Mouse (Mus musculus) stomach, embryonic 14.5 days (tissue): ENCODE data around the gene Fam57a. TPM values are rescaled to one million over a fixed set of nuclear protein-coding genes. Genes with fewer than 3 reads are reported as not detected.

Experiments
- ATAC-seq: fragments of 200-750 bp; cut with Nextera tagmentation; 2 replicates; pipeline ENCODE4 v1.8.0; 2017; ENCODE audit warnings: low read depth, moderate TSS enrichment; ENCODE audit not compliant: insufficient number of reproducible peaks, insufficient read depth, low FRiP score
- H3K27ac ChIP-seq: fragments of 300-500 bp; sonication (generic); 2 replicates; pipeline ENCODE4 v1.5.1; 2014; ENCODE audit warnings: mild to moderate bottlenecking, low read length, moderate library complexity, mixed read lengths
- H3K27me3 ChIP-seq: fragments of 300-500 bp; sonication (generic); 2 replicates; pipeline ENCODE4 v1.6.1; 2014; ENCODE audit warnings: low read length, control low read depth, mixed read lengths; ENCODE audit not compliant: control insufficient read depth, insufficient read depth
- H3K36me3 ChIP-seq: fragments of 300-500 bp; sonication (generic); 2 replicates; pipeline ENCODE4 v1.6.1; 2014; ENCODE audit warnings: mild to moderate bottlenecking, control low read depth, low read length, moderate library complexity, mixed read lengths; ENCODE audit not compliant: control insufficient read depth, insufficient read depth
- H3K4me1 ChIP-seq: fragments of 300-500 bp; sonication (generic); 2 replicates; pipeline ENCODE4 v1.6.1; 2014; ENCODE audit warnings: low read length, control low read depth, mixed read lengths; ENCODE audit not compliant: control insufficient read depth, insufficient read depth
- H3K4me2 ChIP-seq: fragments of 300-500 bp; sonication (generic); replicated peaks from 2 replicates; pipeline ENCODE4 v1.6.1; 2014; ENCODE audit warnings: low read depth, low read length, control low read depth
- H3K4me3 ChIP-seq: fragments of 300-500 bp; sonication (generic); 2 replicates; pipeline ENCODE4 v1.5.1; 2014; ENCODE audit warnings: low read depth, low read length, control low read depth
- H3K9ac ChIP-seq: fragments of 300-500 bp; sonication (generic); replicated peaks from 2 replicates; pipeline ENCODE4 v1.6.1; 2014; ENCODE audit warnings: low read depth, mild to moderate bottlenecking, control low read depth, low read length, moderate library complexity, mixed read lengths
- H3K9me3 ChIP-seq: fragments of 300-500 bp; sonication (generic); 2 replicates; pipeline ENCODE4 v1.6.1; 2016; ENCODE audit warnings: low read depth, low read length, control low read depth; ENCODE audit not compliant: control insufficient read depth
- WGBS: fragments of 180-500 bp; shearing (Covaris S2); extraction: QIAGEN DNeasy Blood & Tissue Kit; methylation state at CpG from one replicate; pipeline ENCODE4 v1.1.7; 2014; 5-methylcytosine and 5-hydroxymethylcytosine counted together
- polyA plus RNA-seq: library from polyadenylated mRNA; unstranded; fragments of >200 nt; fragmentation: Nextera tagmentation; extraction: Ambion mirVana; gene quantifications from 2 replicates; pipeline ENCODE4 v1.2.1, GENCODE M21; 2014

The Fam57a gene
- polyA plus RNA-seq, 1 experiment from 2014 or later = 73.3 TPM

- Histone ChIP-seq H3K27me3 (no peaks in the 10 kb centered on the region), H3K9ac (peak overlapping the region; percentile 90), H3K4me2 (peak overlapping the region; percentile 71), H3K36me3 (peaks cover 30% of the 10 kb centered on the region), H3K4me3 (peak overlapping the region; percentile 81), H3K4me1 (0 out of 2 replicates have a peak, but pooled peaks cover 4% of the 10 kb centered on the region), H3K27ac (peak overlapping the region; percentile 97), H3K9me3 (no peaks in the 10 kb centered on the region)
- ATAC-seq = no peak
- WGBS = 2% methylated on average over 33 of the region's 33 CpGs
Measured at GRCm38 (mm10) chr11:76216681-76217389, 37.4 kb downstream of the Fam57a start.

GRCm38 (mm10) chr11:76217390-76217800 lies 37.9 kb downstream of the Fam57a start, which contains the start of the genes Dbil5 and Gemin4:
Gene Dbil5, plus strand, starts transcription at chr11:76217608.
Gene Gemin4, minus strand, starts transcription at chr11:76217664.
- 0% methylated on average over 35 of the region's 35 CpGs for WGBS
- H3K4me1 ChIP-seq = 0 out of 2 replicates have a peak, but pooled peaks cover 4% of the 10 kb centered on the region
- no peaks in the 10 kb centered on the region for H3K9me3 ChIP-seq
- peak within 1 kb of the TSS; percentile 71 for H3K4me2 ChIP-seq
- peak within 1 kb of the TSS; percentile 90 for H3K9ac ChIP-seq
- peaks cover 29% of the 10 kb centered on the region for H3K36me3 ChIP-seq
- peak within 1 kb of the TSS; percentile 97 for H3K27ac ChIP-seq
- H3K27me3 ChIP-seq = no peaks in the 10 kb centered on the region
- peak within 1 kb of the TSS; percentile 81 for H3K4me3 ChIP-seq
- ATAC-seq = peak; percentile 97

- Histone ChIP-seq H3K9me3 (no peaks in the 10 kb centered on the region), H3K9ac (no peak overlapping the region), H3K36me3 (peaks cover 44% of the 10 kb centered on the region), H3K27ac (no peak overlapping the region), H3K27me3 (no peaks in the 10 kb centered on the region), H3K4me3 (no peak overlapping the region), H3K4me2 (no peak overlapping the region), H3K4me1 (no peaks in the 10 kb centered on the region)
- WGBS = 92% methylated on average over 5 of the region's 5 CpGs
- ATAC-seq = no peak
Measured at GRCm38 (mm10) chr11:76224631-76225030, 45.2 kb downstream of the Fam57a start.

- Histone ChIP-seq H3K4me3 (no peak overlapping the region), H3K27me3 (no peaks in the 10 kb centered on the region), H3K27ac (no peak overlapping the region), H3K9ac (no peak overlapping the region), H3K9me3 (no peaks in the 10 kb centered on the region), H3K4me2 (no peak overlapping the region), H3K36me3 (peaks cover 40% of the 10 kb centered on the region), H3K4me1 (no peaks in the 10 kb centered on the region)
- ATAC-seq = no peak
Measured at GRCm38 (mm10) chr11:76225051-76225450, 45.6 kb downstream of the Fam57a start.

DNA sequence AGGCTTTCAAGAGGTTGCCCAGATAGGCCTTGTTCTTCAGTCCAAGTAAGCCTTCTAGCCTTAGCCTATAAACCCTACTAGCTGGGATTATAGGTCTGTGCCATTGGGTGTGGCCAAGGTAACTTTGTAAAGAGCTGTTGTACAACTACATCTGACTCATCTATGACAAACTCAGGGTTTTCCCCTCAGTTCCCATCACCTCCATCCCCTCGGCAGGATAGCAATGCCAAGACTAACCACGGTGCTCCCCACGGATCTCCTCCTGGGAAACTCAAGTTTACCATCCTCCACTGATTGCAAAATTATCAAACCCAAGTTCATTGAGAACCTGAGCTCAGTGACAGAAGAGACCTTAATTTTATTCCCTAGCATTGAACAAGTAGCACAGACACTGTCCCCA lies 56.7 kb downstream of the Fam57a start:
- WGBS = 90% methylated on average over 3 of the region's 3 CpGs
- Histone ChIP-seq H3K27ac (no peak overlapping the region), H3K4me1 (no peaks in the 10 kb centered on the region), H3K27me3 (no peaks in the 10 kb centered on the region), H3K4me3 (no peak overlapping the region), H3K36me3 (peaks cover 64% of the 10 kb centered on the region), H3K9me3 (no peaks in the 10 kb centered on the region), H3K4me2 (no peak overlapping the region), H3K9ac (no peak overlapping the region)
- no peak for ATAC-seq

DNA sequence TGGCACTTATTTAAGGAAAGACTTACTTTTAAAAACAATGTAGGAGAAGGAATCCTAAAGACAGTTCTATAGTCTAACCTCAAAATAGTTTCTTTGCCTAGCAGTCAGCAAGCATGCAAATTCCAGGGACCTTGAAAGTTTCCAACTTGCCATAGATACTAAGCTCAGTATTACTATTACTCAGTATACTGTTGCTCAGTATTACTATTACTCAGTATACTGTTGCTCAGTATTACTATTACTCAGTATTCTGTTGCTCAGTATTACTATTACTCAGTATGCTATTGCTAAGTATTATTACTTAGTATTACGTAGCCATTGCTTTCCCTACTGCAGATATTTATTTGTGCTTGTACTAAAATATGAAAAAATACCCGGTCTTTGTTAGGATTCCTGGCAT lies 60.3 kb downstream of the Fam57a start:
- H3K27ac ChIP-seq = no peak overlapping the region
- ATAC-seq = no peak
- no peak overlapping the region for H3K9ac ChIP-seq
- 95% methylated on average over 2 of the region's 2 CpGs for WGBS
- H3K4me2 ChIP-seq = no peak overlapping the region
- H3K27me3 ChIP-seq = no peaks in the 10 kb centered on the region
- H3K4me1 ChIP-seq = peaks cover 9% of the 10 kb centered on the region; the same call in 1 of the 2 replicates
- peaks cover 35% of the 10 kb centered on the region for H3K36me3 ChIP-seq
- no peaks in the 10 kb centered on the region for H3K9me3 ChIP-seq
- H3K4me3 ChIP-seq = no peak overlapping the region

- under 1% methylated on average over 61 of the region's 61 CpGs for WGBS
- Histone ChIP-seq H3K9ac (peak within 1 kb of the TSS; percentile 71), H3K9me3 (no peaks in the 10 kb centered on the region), H3K4me1 (peaks cover 9% of the 10 kb centered on the region; the same call in 1 of the 2 replicates), H3K4me3 (peak within 1 kb of the TSS; percentile 92), H3K27ac (peak within 1 kb of the TSS; percentile 78), H3K27me3 (no peaks in the 10 kb centered on the region), H3K4me2 (peak within 1 kb of the TSS; percentile 89), H3K36me3 (peaks cover 19% of the 10 kb centered on the region)
- ATAC-seq = peak; percentile 88
Measured at GRCm38 (mm10) chr11:76242901-76243810, 63.7 kb downstream of the Fam57a start, which contains the start of the genes Mrm3 and Glod4. Gene Mrm3, plus strand, starts transcription at chr11:76243715. Gene Glod4, minus strand, starts transcription at chr11:76243725.

- Histone ChIP-seq H3K36me3 (peaks cover 25% of the 10 kb centered on the region), H3K27me3 (no peaks in the 10 kb centered on the region), H3K27ac (peak overlapping the region; percentile 52; the same call in 1 of the 2 replicates), H3K9me3 (no peaks in the 10 kb centered on the region), H3K9ac (peak overlapping the region; percentile 71), H3K4me1 (peaks cover 9% of the 10 kb centered on the region; the same call in 1 of the 2 replicates), H3K4me2 (peak overlapping the region; percentile 89), H3K4me3 (peak overlapping the region; percentile 92)
- ATAC-seq = peak; percentile 35; the same call in 1 of the 2 replicates
- 2% methylated on average over 34 of the region's 34 CpGs for WGBS
Measured at GRCm38 (mm10) chr11:76243811-76244546, 64.5 kb downstream of the Fam57a start.
